Mouse (Mus musculus) lung, postnatal 10 days (tissue): ENCODE results near the gene Srpk1.
A peak's percentile ranks its signal among the peaks of the same experiment; 100 is the strongest.
"Not testable (repeated sequence)": the region's sequence is repeated elsewhere in the genome, so short reads cannot be mapped to it uniquely, and the experiment has no call there.

ENCODE experiments used
- DNase-seq: peaks from one replicate; pipeline ENCODE4 v3.0.0; 2021

Srpk1 gene

DNA sequence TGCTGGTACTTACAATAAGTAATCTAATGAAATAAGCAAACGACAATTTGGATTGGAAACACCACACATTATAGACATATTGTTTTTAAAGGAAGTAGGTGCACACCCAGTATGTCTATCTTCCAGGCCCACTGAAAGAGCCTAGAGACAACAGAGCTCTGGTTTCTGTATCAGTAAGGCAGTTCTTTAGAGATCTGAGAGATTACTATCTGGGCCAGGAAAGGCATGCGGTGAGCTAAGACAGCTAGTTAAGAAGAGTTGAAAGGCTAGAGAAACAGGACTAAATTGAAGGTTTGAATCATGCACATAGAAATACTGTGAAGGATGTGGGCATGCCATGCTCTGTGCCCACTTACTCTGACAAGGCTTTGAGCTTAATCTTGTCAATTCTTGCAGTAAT lies 9.9 kb downstream of the Srpk1 start:
- DNase-seq: no peak

DNA sequence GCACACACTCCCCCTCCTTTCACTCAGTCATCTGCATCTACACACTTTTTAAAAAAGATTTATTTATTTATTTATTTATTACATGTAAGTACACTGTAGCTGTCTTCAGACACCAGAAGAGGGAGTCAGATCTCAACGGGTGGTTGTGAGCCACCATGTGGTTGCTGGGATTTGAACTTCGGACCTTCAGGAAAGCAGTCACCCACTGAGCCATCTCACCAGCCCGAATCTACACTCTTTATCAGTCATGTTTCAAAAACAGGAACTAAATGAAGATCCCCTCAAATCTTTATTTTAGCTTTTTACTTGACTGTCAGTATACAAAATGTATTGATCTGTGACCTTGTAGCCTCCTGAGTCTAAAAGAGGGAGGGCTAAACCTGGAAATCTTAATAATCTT lies 13.0 kb downstream of the Srpk1 start:
- DNase-seq: no peak

DNA sequence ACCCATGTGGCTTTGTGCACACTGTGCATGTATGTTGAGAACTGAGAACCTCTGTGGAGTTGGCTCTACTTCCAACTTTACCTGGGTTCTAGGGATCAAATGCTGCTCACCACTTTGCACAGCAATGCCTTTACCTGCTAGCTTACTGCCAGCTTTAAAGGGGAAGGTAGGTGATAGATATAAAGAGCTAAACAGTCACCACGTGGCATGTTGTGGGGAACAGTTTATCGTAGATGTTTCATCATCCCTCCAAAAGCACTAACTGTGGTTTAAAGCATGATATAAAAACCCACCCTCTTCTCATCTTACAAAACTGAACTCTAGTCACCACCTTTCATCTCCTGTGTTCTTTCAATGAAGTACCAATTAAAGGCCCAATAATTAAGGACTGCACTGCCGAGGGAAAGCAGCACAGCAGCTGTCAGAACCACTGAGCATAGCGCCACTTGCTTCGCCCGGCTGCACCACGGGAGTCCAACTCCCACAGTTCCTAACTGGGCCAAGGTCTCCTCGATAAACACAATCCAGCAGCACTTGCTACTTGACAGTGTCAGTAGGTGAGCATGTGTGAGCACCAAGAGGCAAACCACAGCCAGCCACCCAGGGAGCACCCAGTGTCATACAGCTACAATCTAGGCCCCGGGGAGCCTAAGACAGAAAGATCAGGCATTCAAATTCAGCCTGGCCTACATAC lies 20.8 kb downstream of the Srpk1 start:
- no peak for DNase-seq

DNA sequence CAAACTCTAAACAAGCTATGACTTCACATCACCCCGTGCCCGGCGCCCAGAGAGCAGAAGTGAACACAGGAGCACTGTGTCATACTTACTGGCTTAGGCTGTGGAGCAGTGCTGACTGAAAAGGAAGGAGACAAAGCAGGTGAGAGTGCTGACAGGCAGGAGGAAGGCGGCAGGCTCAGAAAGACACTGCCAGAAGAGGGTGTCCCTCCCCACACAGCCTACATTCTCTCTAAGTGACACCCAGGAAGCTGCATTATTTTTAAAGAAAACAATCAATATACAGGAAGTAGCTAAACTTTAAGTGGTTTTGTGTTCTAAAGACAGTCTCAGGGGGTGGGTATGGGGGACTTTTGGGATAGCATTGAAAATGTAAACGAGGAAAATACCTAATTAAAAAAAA lies 21.7 kb downstream of the Srpk1 start:
- DNase-seq: no peak

DNA sequence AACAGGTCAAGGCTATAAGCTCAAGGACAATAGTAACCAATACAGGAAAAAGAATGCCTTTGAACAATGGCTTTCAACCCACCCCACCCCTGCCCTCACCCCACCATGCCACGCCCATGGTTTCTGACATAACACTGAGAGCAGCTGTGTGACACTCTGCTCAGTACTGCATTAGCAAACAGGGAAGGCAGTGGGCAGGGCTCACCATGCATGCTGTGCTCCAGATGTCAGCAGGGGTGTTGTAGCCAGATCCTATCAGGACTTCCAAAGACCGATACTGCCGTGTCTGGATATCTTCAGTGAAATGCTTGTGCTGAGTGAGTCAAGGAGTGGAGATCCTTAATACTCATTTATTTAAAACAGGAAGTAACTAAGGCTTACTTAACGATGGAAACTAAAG lies 28.5 kb downstream of the Srpk1 start:
- no peak for DNase-seq

DNA sequence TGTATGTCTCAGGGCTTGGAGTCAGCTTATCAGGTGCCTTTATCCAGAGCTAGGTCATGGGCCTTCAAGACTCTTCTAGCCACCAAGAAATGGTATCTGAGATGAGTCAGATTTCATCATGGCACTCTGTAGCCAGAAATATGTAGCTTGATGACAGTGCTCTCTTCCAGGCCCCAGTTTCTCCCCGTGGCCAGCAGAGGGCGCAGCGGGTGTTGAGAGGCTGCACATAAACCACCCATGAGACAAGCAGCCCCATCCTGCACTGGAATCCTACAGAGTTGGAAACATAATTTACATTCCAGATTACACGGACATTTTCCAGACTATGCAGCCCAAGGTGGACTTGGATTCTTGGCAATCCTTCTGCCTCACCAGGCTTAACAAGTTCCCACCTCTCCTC lies 29.5 kb downstream of the Srpk1 start:
- peak; percentile 82 for DNase-seq

DNA sequence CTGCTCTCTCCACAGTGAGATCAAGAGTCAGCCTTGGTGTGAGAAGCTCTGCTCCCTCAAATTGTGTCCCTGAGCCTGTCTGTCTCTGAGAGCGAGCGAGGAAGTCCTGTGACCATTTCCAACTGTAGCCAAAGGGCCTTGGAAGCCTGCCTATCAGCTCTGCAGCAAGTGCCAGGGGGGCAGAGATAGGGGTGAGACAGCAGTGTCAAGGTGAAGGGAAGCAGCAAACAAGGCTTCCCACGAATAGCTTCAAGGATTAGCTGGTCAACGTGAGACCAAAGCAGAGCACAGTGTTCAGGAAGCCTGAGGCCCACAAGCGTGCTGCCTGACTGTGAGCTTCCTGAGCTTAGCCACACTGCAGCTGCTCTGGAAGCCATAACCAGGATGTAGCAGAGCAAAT lies 31.0 kb downstream of the Srpk1 start:
- DNase-seq: no peak

DNA sequence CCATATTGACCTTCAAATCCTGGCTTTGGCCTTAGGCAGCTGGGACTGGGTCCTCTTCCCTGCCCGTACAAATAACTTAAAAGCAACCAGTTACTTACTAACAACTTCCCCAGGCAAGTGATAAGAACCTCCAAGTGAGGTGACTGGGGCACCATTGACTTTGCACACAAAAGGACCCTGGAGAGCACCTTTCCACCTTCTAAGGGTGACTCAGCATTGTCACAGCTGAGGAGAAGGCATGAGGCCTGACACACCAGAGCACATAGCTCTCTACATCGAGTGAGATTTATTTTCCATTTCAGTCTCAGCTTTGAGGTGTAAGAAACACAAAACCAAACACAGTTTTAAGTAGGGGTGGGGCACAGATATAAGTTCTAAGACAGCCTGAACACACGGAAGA lies 31.9 kb downstream of the Srpk1 start:
- DNase-seq: no peak

DNA sequence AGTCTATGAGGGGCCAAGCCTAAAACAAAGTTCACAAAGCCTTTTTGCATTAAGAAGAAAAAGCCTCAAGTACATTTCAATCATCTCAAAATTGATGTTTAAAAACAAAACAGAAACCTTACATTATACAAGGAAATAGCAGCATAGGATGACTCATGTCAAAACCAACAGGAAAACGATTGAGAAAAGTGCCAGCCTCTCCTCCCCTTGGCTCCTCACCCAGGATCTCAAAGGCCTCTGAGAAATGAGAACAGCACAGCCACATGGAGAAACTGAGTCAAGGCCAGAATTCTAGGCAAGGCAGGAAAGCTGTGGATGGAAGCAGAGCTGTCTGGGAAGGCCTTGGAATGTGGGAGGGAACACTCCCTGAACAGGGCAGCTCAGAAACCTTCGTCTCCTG lies 33.9 kb downstream of the Srpk1 start:
- no peak for DNase-seq

DNA sequence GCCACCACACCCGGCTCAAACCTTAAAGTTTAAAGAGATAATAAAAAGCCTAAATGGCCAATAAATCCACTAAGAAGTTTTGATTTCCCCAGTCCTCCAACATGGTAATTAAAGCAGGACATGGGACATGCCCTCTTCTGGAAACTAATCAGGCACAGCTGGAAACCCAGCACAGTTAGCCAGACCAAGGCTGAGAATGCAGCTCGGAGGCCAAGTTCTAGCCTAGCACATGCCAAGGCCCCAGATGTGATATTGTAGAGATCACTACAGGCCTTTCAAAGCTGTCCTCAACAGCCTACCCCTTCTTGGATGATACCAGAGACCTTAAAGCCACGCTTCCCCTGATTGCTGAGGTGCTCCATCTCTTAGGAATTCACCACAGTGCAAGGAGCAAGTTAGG lies 36.0 kb downstream of the Srpk1 start:
- peak; percentile 39 for DNase-seq

DNA sequence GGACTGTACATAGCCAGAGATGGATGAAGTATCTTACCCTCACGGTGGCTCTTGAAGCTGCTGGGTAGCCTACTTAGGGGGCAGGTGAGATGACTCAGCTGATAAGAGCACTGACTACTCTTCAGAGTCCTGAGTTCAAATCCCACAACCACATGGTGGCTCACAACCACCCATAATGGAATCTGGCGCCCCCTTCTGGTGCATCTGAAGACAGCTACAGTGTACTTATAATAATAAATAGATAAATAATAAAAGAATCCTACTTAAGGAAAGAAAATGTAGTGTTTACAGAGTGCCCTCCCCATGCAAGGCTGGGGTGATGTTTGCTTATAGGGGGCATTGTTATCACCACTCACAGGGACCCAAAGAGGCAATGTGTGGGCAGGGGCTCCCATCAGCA lies 41.5 kb downstream of the Srpk1 start:
- DNase-seq: no peak

DNA sequence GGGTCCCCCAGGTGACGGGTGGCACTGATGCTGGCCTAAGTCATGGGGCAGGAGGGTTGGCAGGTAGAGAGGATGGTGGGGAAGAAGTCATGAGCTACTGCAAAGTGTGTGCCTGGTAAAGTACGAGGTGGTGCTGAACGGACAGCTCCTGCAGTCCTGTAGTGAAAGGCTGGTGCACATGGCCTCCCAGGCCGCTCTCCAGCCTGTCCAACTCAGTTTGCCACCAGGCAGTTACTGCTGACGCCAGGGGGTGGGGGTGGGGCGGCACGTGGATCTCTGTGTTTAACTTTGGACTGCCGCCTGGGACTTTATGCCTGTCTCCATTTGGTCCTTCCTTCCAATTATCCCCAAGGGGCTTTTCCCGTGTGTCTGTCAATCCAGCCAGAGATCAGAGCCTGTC lies 42.1 kb downstream of the Srpk1 start:
- DNase-seq: peak; percentile 76

DNA sequence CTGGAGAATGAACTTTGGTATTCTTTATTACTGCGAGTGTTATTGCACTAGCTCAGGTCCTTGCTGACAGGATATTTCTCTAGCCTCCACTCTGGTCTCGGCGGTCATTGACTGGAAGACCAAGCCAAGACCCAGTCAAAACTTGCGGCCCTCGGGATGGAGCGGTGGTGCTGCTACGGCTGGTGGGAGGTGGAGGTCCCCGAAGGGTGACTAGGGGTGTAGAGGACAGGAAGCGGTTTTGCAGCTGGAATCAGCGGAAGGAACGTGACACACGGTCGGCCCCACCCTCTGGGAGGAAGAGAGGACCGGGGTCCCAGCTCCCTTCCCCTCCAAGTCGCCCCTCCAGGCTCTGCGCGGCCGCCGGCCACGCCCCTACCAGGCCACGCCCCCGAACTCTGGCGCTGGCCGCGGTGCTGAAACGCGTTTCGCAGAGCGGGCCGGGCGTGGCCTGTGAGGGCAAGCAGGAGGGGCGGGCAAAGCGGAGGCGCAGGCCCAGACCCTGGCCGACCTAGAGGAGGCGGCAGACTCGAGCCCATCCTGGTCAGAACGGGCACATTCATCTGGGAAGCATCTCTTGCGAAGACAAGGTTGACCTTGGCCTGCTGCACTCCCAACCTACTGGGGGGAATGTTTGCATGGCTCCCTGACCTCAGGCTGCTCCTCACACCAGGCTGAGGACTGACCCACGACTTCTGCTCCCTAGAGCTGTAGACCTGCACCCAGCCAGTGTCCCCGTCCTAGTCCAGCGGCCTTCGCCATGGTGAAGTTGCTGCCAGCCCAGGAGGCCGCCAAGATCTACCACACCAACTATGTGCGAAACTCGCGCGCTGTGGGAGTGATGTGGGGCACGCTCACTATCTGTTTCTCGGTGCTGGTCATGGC lies 47.0 kb downstream of the Srpk1 start, which contains the start of gene Lhfpl5:
Lhfpl5 (plus strand) TSS at position 398 of the 882 bp plus-strand sequence.
- peak; percentile 55 for DNase-seq

DNA sequence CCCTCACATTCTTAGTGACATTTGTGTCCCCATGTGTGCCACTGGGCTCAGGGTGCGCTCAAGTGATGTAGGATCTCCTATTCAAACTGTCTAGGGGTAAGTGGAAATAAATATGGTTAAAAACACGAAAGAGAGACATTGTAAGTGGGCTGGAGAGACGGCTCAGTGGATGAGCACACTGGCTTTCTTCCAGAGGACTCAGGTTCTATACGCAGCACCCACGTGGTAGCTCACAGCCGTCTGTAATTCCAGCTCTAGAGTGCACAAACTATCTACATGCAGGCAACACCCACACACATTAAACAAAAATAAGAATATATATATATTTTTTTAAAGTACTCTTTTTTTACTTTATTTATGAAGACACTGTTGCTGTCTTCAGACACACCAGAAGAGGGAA lies 49.6 kb downstream of the Srpk1 start:
- DNase-seq: no peak

DNA sequence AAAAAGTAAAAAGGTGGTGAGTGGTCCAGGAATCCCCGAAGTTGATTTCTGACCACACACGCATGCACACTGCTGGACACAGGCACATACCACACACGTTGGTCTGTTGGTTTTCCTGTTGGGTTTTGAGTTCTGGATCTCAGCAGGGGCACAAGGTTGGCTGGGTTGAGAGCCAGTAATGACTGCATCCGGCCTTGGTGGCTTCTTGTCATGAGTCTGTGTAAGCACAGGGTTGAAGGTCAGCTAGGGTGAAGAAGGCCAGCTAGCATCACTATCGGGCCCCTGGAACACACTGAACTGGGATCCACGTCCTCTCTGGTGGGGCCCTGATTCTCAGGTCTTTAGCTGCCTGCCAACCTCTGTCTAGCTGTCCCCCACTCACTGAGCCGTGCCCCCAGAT lies 50.0 kb downstream of the Srpk1 start:
- no peak for DNase-seq

DNA sequence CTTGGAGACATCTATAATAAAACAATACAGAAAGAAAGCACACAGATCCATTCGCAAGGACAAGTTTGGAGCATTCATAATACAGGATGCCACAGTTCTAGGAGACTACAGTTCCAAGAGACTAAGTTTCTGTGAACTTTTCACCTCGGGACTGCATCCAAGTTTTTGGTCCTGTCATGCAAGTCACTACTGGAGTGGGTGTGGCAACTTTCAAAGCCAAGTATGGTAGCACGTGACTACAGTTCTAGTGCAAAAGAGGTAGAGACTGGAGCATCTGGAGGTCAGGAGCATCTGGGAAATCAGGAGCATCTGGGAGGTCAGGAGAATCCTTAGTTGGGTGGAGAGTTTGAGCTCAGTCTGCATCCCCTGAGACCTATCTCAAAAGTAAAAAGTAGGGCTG lies 50.6 kb downstream of the Srpk1 start:
- DNase-seq: no peak

DNA sequence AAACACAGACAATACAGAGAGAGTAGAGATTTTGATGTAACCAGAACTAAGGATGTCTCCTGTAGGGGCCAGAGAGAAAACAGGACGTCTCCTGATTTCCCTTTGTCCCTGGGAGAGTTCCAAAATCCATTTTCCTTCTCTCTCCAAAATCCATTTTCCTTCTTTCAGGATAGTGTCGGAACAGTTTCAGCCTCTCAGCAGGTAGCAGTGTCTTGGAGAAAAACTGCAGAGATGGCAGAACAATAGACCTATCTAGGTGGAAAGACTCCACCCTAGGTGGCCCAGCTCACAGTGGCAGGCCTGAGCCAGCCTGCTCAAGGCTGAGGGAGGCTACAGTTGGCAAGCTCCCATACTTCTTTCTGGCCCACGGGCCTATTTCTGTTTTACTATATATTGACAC lies 55.0 kb downstream of the Srpk1 start:
- no peak for DNase-seq

DNA sequence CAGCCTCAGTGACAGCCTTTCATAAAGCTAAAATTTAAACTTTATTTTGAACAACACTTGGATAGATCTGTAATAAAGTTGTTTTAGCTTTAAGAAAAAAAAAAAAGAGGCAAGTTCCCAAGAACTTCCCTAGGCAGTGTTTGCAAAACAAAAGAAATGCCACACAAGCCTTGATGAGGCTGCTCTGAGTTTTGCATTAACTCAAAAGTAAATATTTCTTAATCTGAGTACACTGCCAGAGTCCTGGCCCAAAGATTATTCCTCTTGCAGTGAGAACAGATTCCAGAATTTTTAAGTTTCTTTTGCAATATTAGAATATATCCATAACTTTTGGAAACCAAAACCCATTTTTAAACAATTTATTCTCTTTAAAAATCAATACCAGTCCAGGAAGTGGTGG lies 57.3 kb downstream of the Srpk1 start:
- DNase-seq: no peak

DNA sequence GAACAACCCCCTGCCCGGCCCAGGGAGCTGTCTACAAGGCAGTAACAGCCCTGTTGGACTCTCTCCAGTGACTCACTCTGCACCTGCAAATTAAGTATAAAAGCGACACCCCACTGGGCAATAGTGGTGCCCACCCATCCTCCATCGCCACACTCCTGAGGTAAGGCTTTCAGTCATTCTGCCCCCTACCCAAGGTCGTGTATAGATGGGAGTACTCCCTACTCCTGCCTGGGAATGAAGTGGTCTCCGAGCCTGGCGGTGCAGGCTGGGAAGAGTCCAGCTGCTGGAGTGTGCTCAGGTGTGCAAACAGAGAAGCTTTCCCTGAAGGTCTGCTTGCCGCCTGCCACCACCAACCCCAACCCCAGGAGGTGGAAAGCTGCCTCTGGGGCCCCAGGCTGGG lies 60.9 kb downstream of the Srpk1 start:
- no peak for DNase-seq

DNA sequence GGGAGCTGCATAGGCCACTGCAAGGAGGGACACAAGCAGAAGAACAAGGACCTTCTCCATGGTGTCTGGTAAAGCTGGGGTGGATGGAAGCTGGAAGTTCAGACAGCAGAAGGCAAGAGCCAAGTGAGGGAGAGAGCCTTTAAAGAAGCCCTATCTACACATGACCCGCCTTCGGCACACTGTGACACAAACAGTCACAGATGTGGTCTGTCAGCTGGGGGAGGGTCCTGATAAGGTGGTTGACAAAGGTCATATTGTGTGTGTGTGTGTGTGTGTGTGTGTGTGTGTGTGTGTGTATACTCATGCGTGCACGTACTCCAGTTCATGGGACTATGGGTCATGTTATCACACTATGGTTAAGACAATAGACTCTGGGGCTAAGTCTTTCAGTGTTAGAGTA lies 61.9 kb downstream of the Srpk1 start, which contains the start of gene Clps:
Clps (minus strand) TSS at position 169 of the 400 bp plus-strand sequence.
- DNase-seq: no peak

DNA sequence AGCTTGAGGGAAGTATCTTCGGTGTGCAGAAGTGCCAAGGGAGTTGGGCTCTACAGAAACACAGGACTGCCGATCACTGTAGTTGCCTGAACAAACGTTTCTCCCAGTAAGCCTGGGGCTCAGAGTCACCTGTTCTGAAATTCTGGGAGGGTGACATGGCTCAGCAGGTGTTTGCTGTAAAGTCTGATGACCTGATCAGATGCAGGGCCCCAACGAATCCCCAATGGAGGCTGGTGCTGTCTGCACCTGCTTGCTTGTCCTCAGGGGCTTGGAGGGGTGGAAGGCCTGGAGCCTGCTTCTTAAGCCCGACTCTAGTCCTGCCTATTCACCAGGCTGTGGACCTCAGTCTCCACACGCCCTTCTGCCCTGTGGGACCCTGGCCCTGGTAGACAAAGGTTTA lies 64.7 kb downstream of the Srpk1 start:
- DNase-seq: no peak

DNA sequence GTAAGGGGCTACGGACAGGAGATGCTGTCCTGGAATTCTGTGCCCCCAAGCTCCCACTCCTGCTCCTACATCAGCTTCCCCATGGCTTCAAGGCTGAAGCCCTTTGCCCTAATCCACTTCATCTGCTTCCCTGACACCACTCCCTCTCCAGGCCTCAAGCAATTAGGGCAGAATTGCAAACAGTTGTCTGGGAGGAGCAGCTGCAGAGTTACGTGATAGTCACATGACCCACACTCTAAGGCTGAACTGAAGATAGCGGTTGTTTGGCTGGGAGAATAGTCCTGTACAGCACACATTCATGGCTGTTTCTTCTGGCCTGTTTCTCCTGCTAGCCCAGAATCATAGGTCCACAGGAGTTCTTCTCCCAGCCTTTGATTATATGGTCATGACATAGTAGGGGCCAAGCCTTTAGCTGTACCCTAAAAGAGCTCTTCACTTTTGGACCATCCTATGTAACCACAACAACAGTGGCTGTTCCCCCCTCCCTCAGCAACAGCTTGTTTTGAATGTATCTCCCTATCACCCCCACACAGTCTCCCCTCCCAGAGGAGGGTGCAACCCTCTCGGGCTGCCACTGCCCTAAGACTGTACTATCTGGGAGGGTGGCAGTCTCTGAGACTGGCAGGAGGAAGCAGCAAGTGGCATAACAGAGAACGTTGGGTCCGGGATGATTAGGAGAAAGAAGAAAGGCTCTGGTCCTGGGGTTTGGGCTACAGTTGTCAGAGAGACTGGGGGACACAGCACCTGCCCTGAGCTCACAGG lies 65.7 kb downstream of the Srpk1 start:
- no peak for DNase-seq

DNA sequence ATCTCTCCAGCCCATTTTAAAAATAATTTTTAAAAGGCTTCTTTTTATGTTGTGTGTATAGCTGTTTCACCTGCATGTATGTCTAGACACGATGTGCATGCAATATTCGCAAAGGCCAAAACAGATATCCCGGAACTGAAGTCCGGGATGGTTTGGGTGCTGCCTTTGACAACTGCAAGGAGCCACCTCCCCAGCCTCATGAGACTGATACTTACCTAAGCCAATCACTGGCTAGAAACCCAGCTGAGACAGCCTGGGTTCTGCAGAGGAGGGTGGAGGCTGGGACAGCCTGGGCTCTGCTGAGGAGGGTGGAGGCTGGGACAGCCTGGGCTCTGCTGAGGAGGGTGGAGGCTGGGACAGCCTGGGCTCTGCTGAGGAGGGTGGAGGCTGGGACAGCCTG lies 68.5 kb downstream of the Srpk1 start:
- not testable (repeated sequence) for DNase-seq
